Mouse (Mus musculus) left cerebral cortex, adult 8-10 months (tissue): ENCODE results near the gene Methig1. TPM values are rescaled to one million over a fixed set of nuclear protein-coding genes. Genes with fewer than 3 reads are reported as not detected.
"Not testable (repeated sequence)": the region's sequence is repeated elsewhere in the genome, so short reads cannot be mapped to it uniquely, and the experiment has no call there.

ENCODE experiments used
- DNase-seq, 2 experiments: peaks; one replicate each; pipeline ENCODE4 v3.0.0; 2022; ENCODE audit warnings: low spot score in 2 of 2
- total RNA-seq, 4 experiments: library from RNA; stranded (reverse); gene quantifications; 2 replicates each; pipeline ENCODE4 v1.2.4; 2022

Gene Methig1
- under 1 TPM in 1 of 4 experiments, not detected in 3; 0.57 TPM for total RNA-seq

DNA sequence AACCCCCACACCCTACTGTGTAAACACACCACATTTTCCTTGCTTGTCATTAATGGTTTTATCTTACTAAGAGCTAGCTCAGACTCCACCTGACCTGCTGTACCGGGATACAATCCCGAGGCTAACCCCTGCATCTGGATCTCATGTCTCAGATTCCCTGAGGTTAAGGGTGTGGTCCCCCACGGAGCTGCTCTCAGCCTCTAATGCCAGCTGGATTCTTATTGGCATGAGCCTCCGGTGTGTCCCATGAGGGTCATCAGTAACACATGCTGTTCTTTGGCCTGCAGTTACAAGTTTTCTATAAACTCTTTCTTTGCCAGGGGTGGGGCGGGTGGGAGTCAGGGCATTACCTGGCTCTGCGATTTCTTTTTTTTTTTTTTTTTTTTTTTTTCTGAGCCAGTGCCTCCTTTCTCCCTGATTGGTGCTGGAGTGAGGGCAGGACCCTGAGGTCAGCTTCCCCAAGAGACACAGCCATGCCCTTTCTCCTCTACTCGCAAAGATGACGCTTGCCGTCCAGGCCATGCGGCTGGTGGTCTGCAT is at the start of gene Methig1, which contains the start of gene Mettl7a2:
Methig1 (plus strand) TSS at position 439 of the 540 bp plus-strand sequence.
Mettl7a2 (plus strand) TSS at position 490 of the 540 bp plus-strand sequence.
- no peak for DNase-seq

DNA sequence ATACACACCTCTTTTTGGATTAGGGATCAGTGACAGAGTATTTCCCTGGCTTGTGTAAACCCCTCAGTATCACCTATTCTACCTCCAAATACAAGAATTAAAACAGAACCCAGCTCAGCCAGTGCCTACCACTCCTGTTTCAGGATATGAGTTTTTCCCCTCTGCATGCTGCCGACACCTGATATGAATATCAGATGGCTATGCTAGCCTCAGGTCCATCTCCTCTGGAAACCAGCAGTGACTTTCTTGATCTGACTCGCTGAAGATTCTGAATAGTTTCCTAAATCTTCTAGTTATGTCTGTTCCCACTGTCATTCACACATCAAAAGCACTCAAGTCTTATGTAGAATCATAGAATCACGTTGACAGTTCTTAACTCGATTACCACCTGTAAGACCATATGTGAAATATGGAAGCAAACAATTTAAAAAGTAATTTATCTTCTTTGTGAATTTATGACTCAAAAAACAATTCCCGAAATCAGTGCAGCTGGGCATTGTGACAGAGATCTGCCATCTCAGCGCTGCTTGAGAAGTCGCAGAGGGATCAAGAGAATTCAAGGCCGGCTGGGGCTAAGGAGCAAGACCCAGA is 49.4 kb upstream of the Methig1 start:
- DNase-seq: peak in 1 of 2 experiments; percentile 17

DNA sequence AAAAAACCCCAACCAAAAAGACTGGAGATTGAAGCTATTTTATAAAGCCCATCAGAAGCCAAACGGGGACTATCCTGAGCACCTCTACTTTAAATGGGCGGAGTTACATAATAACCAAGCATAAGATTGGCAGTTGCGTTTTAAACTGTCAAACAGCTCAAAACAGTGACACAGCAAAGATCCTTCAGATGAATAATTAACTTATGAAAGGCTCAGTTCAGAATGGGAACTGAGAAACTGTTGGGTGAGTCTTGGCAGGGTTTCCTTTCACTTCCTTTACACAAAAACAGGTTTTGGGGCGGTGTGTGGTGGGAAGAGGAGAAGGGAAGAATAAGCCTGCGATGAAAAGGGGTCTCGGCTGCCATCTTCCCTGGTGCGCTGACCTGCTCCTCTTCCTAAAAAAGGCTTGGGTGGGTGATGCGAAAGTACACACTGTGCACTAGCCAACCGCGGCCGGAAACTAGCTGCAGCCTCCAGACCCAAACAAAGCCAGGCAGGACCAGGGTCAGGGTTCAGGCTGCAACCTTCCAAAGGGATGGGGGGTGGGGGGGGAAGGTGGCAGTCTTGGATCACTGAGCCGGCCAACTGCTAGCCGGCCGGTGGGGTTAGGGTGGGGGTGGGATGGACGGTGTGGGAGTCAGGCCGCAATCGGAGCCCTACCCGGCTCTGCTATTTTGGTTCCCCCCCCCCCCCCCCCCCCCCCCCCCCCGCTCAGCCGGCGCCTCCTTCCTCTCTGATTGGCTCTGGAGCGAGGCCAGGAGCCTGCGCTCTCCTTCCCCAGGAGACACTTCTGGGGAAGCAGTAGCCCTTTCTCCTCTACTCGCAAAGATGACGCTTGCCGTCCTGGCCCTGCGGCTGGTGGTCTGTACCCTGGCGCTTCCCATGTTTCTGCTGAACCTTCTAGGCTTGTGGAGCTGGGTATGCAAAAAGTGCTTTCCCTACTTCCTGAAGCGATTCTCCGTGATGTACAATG is 48.6 kb upstream of the Methig1 start, which contains the start of gene Mettl7a1:
Mettl7a1 (plus strand) TSS at position 122 of the 973 bp plus-strand sequence.
- DNase-seq: peak; percentile 72 to 76

DNA sequence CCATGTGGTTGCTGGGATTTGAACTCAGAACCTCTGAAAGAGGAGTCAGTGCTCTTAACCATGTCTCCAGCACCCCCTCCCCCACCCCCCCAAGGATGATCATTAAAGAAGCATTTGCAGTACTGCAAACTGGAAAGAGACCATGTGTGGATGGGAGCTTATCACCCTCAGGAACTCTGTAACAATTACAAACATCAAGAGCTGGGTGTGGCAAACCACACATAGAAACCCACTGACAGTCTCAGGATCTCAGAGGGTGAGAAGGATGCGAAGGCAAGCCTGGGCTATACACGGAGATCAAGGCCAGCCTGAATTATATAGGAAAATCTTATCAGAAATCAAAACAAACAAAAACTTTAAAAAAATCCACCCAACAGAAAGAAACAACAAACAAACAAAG is 46.7 kb upstream of the Methig1 start:
- DNase-seq: no peak

DNA sequence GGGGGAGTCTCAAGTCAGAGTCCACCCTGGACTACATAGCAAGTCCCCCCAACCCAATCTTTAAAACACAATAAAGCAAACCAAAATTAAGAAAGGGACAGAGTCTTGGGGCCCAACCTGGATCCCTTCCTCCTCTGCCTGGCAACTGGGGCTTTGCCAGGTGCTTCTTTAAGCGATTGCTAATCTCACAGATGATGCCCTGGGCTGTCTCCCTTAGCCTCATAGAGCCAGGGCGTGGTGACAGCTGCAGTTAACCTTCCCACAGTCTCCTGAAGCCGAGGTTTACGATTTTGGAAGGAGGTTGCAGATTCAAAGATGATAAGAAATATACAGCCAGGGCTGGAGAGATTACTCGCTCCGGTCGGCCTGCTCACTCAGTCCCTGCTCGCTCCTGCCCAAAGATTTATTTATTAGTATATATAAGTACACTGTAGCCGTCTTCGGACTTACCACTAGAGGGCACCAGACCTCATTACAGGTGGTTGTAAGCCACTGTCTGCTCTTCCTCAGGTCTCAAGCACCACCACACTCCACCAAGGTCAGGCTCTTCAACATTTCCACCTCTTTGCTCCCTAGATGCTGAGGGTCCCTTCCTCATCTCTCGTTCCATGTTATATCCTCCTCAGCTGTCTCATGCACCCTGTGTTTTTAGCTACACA is 45.4 kb upstream of the Methig1 start:
- not testable (repeated sequence) for DNase-seq

DNA sequence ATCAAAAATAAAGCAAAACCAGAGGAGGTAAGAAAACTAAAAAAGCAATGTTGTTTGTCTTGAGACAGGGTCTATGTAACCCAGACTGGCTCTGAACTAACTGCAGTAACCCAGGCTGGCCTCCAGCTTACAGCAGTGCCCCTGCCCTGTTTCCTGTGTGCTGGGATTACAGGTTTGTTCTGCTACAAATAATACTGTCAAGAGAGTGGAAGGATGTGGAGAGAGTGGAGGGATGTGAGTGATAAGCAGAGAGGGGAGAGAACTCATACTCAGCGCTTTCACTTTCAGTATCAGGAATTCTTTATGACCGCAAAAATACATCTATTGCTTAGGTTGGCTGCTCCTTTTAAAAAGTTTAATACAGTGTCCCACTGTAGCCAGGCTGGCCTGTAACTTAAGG is 40.6 kb upstream of the Methig1 start:
- no peak for DNase-seq

DNA sequence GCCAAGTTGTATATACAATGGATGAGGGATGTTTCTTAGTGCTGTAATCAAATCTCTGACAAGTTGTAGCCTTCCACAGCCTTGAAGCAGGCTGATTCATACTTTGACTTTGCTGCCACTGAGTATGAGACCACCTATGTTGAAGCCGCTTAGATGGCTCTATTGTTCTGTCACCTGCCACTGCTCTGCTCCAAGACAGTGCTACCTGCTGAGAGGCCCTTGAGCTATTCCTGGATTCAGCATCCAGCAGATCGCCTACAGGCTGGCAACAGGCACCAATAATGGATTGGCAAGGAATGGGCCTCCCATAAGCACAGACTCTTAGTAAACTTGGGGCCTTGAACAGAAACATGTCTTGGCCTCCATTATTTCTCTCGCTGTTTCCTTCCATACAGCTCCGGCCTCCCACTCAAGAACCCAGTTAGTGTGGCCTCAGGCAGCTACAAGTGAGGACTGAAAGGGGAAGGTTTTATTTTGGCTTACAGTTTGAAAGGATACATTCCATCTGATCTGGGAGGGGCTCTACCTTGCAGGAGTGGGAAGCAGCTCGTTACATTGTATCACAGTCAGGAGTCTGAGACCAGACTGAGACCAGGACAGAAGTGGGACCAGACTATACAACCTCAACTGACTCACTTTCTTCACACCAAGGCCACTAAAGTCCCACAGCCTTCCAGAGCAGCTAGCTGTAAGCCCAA is 38.4 kb upstream of the Methig1 start:
- no peak for DNase-seq

DNA sequence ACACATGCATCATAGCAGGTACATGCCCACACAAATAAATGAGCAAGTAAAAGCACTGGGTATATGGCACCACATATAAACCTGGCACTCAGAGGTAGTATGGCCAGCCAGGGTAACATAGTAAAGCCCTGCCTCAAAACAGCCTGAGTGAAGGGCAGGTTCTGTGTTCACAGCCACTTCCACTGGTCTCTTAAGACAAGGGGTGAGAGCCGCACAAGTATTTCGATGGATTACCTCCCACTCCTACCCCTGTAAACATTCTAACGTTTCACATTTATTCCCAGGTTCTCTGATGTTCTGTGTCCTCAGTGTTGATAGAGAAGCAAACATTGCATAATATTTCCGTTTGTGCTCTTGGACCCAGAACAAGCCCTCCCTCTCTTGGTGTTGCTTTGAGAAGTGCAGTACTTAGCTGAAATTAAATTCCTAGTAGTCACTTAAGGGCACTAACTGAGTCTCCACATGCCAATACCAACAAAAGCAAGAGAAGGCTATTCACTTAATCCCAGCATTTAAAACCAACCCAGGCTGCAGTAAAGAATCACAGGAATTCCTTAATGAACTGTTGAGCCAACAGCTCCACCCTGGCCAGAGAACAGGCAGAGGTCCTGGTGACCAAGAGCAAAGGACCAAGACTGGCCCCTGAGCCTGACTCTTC is 34.8 kb upstream of the Methig1 start:
- DNase-seq: not testable (repeated sequence)

DNA sequence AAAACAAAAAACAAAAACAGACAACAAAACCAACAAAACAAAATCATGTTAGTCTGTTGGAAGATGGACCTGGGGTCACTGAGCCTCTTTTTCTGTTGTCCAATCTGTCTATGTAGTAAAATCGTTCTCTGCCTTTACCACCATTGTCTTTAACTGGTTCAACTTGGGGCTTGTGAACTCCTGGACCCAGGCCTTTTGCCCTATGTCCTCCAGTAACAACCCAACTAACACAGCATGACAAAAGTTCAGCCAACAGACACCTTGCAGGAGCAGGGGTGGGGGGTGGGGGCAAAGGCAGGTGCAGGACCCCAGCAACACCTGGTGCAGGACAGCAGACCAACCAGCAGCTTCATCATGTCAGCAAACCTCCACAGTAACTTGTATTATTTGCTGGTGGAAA is 33.1 kb upstream of the Methig1 start:
- no peak for DNase-seq

DNA sequence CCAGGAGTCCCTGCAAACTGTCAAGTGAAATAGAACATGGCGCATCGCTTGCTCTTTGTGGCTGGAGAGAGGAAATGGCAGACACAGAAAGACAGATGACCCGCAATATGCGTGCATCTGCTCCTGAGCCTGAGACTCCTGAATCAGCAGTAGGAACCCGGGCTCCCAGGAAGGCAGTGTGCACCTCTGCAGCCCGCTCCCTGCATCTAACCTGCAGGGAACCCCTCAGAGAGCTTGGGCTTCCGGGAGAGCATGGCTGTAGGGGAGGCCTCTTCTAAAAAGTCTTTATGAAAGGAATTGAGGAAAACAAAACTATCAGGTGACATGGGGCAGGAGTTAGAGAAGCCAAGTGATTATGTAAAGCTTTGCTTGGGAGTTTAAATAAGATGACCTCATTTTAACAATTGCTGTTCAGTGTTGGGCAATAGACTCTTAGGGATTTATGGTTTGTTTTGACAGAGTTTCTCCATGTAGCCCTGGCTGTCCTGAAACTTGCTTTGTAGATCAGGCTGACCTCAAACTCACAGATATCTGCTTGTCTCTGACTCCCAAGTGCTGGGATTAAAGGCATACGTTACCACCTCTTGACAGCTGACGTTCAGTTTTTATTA is 32.5 kb upstream of the Methig1 start:
- DNase-seq: no peak

DNA sequence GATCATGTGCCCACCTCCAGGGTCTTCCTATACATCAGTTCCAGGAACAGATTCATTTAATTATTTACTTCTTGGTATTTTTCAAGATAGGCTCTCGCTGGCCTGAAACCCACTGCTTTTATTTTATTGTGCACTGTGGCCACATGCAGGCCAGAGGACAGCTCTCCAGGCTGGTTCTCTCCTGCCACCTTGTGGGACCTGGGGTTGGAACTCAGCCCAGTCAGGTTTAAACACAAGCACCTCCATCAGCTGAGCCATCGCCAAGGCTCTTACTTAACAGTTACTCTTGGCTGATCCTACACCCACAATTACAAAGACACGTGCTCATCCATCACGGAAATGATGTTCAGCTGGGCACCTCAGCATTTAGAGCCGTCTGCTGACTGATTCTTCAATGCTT is 31.8 kb upstream of the Methig1 start:
- DNase-seq: no peak

DNA sequence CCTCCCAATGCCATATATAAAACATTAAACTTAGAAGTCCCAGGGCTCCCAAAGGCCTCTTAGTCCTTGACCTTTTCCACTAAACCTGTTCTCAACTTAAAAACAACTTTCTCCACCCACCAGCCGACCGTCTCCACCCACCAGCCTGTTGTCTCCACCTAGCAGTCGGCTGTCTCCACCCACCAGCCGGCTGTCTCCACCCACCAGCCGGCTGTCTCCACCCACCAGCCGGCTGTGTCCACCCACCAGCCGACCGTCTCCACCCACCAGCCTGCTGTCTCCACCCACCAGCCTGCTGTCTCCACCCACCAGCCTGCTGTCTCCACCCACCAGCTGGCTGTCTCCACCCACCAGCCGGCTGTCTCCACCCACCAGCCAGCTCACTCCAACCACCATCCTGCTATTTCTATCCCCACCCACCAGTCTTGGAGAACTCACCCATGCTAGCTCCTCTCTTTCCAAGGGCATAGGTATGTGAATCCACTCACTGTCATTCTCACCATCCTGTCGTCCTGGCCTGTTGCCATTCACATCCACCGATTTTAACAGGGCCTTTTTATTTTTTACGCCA is 28.8 kb upstream of the Methig1 start:
- no peak for DNase-seq

DNA sequence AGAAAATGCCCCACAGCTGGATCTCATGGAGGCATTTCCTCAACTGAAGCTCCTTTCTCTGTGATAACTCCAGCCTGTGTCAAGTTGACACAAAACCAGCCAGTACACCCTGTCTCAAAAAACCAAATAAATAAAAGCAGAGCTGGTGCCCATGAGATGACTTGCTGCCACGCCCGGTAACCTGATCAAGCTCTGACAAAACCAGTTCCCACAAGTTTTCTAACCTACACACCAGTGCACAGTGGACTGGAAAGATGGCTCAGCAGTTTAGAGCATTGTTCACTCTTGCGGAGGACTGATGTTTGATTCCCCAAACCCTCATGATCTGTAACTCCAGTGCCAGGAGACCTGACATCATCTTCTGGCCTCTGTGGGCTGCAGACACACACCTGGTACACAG is 27.7 kb upstream of the Methig1 start:
- no peak for DNase-seq

DNA sequence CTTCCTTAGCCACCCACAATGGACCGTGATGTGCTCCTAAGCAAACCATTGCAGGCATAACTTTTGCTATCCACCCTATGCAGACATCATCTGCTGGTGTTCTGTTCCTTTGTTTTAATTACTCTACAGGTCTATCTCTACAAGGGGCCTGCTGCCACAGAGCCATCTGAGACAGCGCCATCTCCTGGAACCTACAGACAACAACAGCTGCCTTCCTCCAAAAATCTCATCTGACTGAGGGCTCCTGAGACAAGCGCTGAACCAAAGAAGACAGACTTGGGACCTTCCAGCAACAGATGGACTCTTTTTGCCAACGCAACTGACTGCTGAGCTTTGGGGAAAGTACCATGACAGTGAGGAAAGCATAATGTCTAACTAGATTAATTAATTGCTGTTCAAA is 24.9 kb upstream of the Methig1 start:
- not testable (repeated sequence) for DNase-seq

DNA sequence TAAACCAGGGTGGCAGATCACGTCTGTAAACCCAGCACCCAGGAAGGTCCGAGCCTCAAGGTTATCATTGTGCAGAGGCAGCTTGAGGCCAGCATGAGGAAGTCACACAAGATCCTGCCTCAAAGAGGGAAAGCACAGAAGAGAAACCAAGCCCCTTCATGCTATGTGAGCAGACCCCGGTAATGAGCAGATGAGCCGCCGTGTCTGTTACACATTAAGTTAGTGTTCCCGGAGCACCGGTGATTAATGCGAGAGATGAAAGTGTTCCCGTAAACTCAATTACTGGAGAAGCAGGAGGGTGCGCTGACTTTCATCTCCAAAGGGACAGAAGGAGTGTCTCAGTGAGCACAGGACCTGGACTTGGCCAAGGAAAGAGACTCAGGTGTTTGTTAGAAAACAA is 23.6 kb upstream of the Methig1 start:
- not testable (repeated sequence) for DNase-seq

DNA sequence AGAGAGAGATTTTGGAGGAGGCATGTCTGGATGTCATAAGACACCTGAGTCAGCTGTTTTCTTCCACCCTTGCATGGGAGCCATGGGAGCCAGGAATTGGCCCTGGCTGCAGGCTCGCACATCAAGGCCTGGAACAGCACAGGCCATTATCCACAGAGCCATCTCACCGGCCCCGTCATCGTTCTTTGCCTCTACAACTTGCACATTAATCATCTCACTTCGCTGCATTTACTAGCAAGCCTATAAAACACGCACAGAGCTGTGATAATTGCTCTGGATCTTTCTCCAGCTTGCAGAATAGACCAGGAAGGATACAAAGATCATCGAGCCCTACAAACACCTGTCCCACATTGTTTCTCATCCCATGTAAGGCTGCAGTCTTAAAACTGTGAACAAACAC is 22.2 kb upstream of the Methig1 start:
- no peak for DNase-seq

DNA sequence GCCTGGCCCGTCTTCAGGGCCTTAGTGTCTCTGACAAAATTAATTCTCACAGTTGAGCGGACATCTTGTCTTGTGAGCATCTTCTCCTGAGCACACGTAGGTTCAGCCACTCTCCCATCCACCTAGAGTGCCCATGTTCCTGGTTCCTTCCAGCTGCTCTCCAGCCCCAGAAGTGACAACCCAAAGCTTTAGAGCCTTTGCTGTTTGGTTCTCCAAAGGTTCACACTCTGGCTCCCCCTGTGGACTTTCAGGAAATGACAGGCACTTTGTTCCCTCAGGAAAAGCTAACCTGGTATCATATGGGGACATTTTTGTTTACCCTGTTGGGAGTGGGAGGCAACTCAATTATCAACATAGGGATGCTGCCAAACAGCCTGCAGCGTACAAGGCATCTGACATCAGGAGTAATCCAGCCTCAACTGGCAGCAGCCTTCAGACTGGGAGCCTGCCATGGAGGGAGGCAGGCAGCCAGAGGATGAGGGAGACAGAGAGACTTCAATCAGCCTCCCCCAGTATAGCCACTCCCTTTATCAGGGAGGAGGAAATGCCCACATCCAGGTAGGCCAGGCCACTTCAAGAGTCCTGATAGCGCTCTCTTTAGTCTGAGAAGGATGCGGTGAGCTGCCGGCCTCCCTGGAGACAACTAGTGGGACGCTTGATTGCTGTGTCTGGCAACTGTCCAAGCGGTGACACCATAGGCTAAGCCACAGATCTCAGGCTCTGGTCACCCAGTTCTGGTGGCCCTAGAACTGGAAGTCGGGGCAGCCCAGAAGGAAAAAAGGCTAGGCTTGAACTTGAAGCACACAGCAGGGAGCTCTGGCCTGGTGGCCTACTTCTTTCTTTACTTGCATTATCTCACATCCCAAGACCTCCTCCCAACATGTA is 20.6 kb upstream of the Methig1 start:
- not testable (repeated sequence) for DNase-seq

DNA sequence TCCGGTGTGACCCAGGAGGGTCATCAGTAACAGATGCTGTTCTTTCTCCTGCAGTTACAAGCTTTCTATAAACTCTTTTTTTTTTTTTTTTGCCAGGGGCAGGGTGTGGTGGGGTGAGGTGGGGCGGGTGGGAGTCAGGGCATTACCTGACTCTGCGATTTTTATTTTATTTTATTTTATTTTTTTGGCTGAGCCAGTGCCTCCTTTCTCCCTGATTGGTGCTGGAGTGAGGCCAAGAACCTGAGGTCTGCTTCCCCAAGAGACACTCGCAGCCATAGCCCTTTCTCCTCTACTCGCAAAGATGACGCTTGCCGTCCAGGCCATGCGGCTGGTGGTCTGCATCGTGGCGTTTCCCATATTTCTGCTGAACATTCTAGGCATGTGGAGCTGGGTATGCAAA is 18.3 kb upstream of the Methig1 start, which contains the start of gene Mettl7a3:
Mettl7a3 (plus strand) TSS at position 301 of the 400 bp plus-strand sequence.
- DNase-seq: no peak

DNA sequence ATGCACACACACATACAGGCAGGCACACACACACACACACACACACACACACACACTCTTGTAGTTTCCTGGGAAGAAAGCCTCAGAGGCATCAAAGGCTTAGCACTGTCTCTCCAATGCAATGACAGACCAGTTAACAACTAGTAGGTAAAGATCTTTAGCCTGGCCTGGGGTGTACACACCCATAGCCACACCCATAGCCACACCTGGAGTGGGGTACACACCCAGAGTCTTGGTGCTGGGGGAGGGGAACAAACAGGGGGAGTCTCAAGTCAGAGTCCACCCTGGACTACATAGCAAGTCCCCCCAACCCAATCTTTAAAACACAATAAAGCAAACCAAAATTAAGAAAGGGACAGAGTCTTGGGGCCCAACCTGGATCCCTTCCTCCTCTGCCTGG is 15.6 kb upstream of the Methig1 start:
- not testable (repeated sequence) for DNase-seq
